Mouse (Mus musculus) heart, postnatal 0 days (tissue): ENCODE measurements around the gene Tgm3. TPM values are rescaled to one million over a fixed set of nuclear protein-coding genes. Genes with fewer than 3 reads are reported as not detected.

Experiments
- ATAC-seq: fragments of 200-750 bp; cut with Nextera tagmentation; 2 replicates; pipeline ENCODE4 v1.8.0; 2017; ENCODE audit warnings: low read depth, moderate number of reproducible peaks, moderate library complexity; ENCODE audit not compliant: insufficient read depth
- DNase-seq: peaks from one replicate; pipeline ENCODE4 v3.0.0-alpha.2; 2016; ENCODE audit warnings: low spot score
- H3K27ac ChIP-seq: fragments of 300-500 bp; sonication (generic); 2 replicates; pipeline ENCODE4 v1.5.1; 2014; ENCODE audit warnings: low read depth, mild to moderate bottlenecking
- H3K27me3 ChIP-seq: fragments of 300-500 bp; sonication (generic); 2 replicates; pipeline ENCODE4 v1.6.1; 2014; ENCODE audit warnings: low read length, mixed read lengths; ENCODE audit not compliant: control insufficient read depth, insufficient read depth
- H3K36me3 ChIP-seq: fragments of 300-500 bp; sonication (generic); replicated peaks from 2 replicates; pipeline ENCODE4 v1.6.1; 2014; ENCODE audit warnings: low read length, mixed read lengths; ENCODE audit not compliant: control insufficient read depth, insufficient read depth
- H3K4me1 ChIP-seq: fragments of 300-500 bp; sonication (generic); 2 replicates; pipeline ENCODE4 v1.6.1; 2014; ENCODE audit warnings: antibody characterized with exemption; ENCODE audit not compliant: control insufficient read depth, insufficient read depth
- H3K4me2 ChIP-seq: fragments of 300-500 bp; sonication (generic); 2 replicates; pipeline ENCODE4 v1.6.1; 2014; ENCODE audit warnings: low read depth, mild to moderate bottlenecking, low read length, moderate library complexity
- H3K4me3 ChIP-seq: fragments of 300-500 bp; sonication (generic); 2 replicates; pipeline ENCODE4 v1.5.1; 2014; ENCODE audit warnings: low read depth, low read length
- H3K9ac ChIP-seq: fragments of 300-500 bp; sonication (generic); replicated peaks from 2 replicates; pipeline ENCODE4 v1.6.1; 2014; ENCODE audit warnings: low read depth, low read length, mixed read lengths
- H3K9me3 ChIP-seq: fragments of 300-500 bp; sonication (generic); replicated peaks from 2 replicates; pipeline ENCODE4 v1.6.1; 2016; ENCODE audit warnings: low read length; ENCODE audit not compliant: control insufficient read depth
- CTCF ChIP-seq: IDR thresholded peaks from 2 replicates; pipeline ENCODE4 v1.5.1; 2016; ENCODE audit warnings: antibody characterized with exemption, control low read depth, low read depth
- EP300 ChIP-seq: IDR thresholded peaks from 2 replicates; pipeline ENCODE4 v1.6.1; 2016; ENCODE audit warnings: antibody characterized with exemption, low read depth
- WGBS: fragments of 180-500 bp; shearing (Covaris S2); extraction: QIAGEN DNeasy Blood & Tissue Kit; methylation state at CpG from one replicate; pipeline ENCODE4 v1.1.7; 2014; 5-methylcytosine and 5-hydroxymethylcytosine counted together
- polyA plus RNA-seq: library from polyadenylated mRNA; unstranded; fragments of >200 nt; fragmentation: Nextera tagmentation; extraction: Ambion mirVana; gene quantifications from 2 replicates; pipeline ENCODE4 v1.2.1, GENCODE M21; 2015
- total RNA-seq: library from RNA; depleted of rRNA; stranded (reverse); fragments of >200 nt; gene quantifications from 2 replicates; pipeline ENCODE4 v1.2.3, GENCODE M21; 2014; ENCODE audit warnings: low replicate concordance; rRNA removed

Gene Tgm3
- total RNA-seq: 1.1 TPM in 1 of 2 replicates, not detected in the other
- polyA plus RNA-seq: not detected in 2 replicates

GRCm38 (mm10) chr2:130012026-130012425 is at the start of gene Tgm3:
TSS of gene Tgm3 (plus strand) at chr2:130012349.
- 39% methylated on average over 7 of the region's 7 CpGs for WGBS
- no peak for TF ChIP-seq CTCF
- TF ChIP-seq EP300: no peak
- no peaks in the 10 kb centered on the region for H3K27me3 ChIP-seq
- H3K9me3 ChIP-seq: no peaks in the 10 kb centered on the region
- no peak within 1 kb of the TSS for H3K9ac ChIP-seq
- H3K4me3 ChIP-seq: no peak within 1 kb of the TSS
- no peaks in the 10 kb centered on the region for H3K4me1 ChIP-seq
- H3K4me2 ChIP-seq: no peak within 1 kb of the TSS
- no peak within 1 kb of the TSS for H3K27ac ChIP-seq
- H3K36me3 ChIP-seq: no peaks in the 10 kb centered on the region
- DNase-seq: no peak
- ATAC-seq: no peak

- no peaks in the 10 kb centered on the region for H3K9me3 ChIP-seq
- no peaks in the 10 kb centered on the region for H3K27me3 ChIP-seq
- H3K4me3 ChIP-seq: no peak overlapping the region
- ATAC-seq (no peak), DNase-seq (no peak)
- no peak overlapping the region for H3K27ac ChIP-seq
- H3K4me1 ChIP-seq: no peaks in the 10 kb centered on the region
- TF ChIP-seq CTCF: no peak
- no peak for TF ChIP-seq EP300
- WGBS: 77% methylated on average over 4 of the region's 4 CpGs
- H3K9ac ChIP-seq: no peak overlapping the region
- no peak overlapping the region for H3K4me2 ChIP-seq
- no peaks in the 10 kb centered on the region for H3K36me3 ChIP-seq
These were observed 31.5 kb upstream of the Tgm3 start for GRCm38 (mm10) chr2:129980608-129981007.

GRCm38 (mm10) chr2:129987527-129988045 is 24.6 kb upstream of the Tgm3 start:
- TF ChIP-seq CTCF (no peak), EP300 (no peak)
- no peak for ATAC-seq
- 83% methylated on average over 6 of the region's 6 CpGs for WGBS

GRCm38 (mm10) chr2:129989646-129990045 is 22.5 kb upstream of the Tgm3 start:
- H3K27me3 ChIP-seq: no peaks in the 10 kb centered on the region
- no peaks in the 10 kb centered on the region for H3K4me1 ChIP-seq
- no peak overlapping the region for H3K9ac ChIP-seq
- DNase-seq: no peak
- H3K27ac ChIP-seq: no peak overlapping the region
- no peak for ATAC-seq
- no peaks in the 10 kb centered on the region for H3K9me3 ChIP-seq
- WGBS: 59% methylated on average over 2 of the region's 2 CpGs
- no peaks in the 10 kb centered on the region for H3K36me3 ChIP-seq
- no peak overlapping the region for H3K4me2 ChIP-seq
- TF ChIP-seq EP300: no peak
- no peak for TF ChIP-seq CTCF
- no peak overlapping the region for H3K4me3 ChIP-seq

More at GRCm38 (mm10) chr2:129987527-129988045, 24.6 kb upstream of the Tgm3 start:
- H3K27ac ChIP-seq: no peak overlapping the region
- DNase-seq: no peak
- H3K9me3 ChIP-seq: no peaks in the 10 kb centered on the region
- H3K9ac ChIP-seq: no peak overlapping the region
- H3K4me3 ChIP-seq: no peak overlapping the region
- no peaks in the 10 kb centered on the region for H3K27me3 ChIP-seq
- no peaks in the 10 kb centered on the region for H3K4me1 ChIP-seq
- H3K36me3 ChIP-seq: no peaks in the 10 kb centered on the region
- no peak overlapping the region for H3K4me2 ChIP-seq

- H3K27ac ChIP-seq: no peak overlapping the region
- WGBS: 75% methylated on average over 3 of the region's 3 CpGs
- H3K4me1 ChIP-seq: no peaks in the 10 kb centered on the region
These were observed 17.7 kb upstream of the Tgm3 start for GRCm38 (mm10) chr2:129994468-129994867.

GRCm38 (mm10) chr2:129998476-129998875 is 13.7 kb upstream of the Tgm3 start:
- Histone ChIP-seq H3K36me3 (no peaks in the 10 kb centered on the region), H3K27ac (no peak overlapping the region), H3K9me3 (no peaks in the 10 kb centered on the region), H3K9ac (no peak overlapping the region), H3K4me3 (no peak overlapping the region), H3K27me3 (no peaks in the 10 kb centered on the region), H3K4me2 (no peak overlapping the region), H3K4me1 (no peaks in the 10 kb centered on the region)
- DNase-seq: no peak
- ATAC-seq: no peak
- 72% methylated on average over 7 of the region's 7 CpGs for WGBS
- no peak for TF ChIP-seq EP300

More at GRCm38 (mm10) chr2:129994468-129994867, 17.7 kb upstream of the Tgm3 start:
- TF ChIP-seq EP300 (no peak), CTCF (no peak)
- ATAC-seq: no peak
- H3K4me2 ChIP-seq: no peak overlapping the region
- no peaks in the 10 kb centered on the region for H3K27me3 ChIP-seq
- no peak overlapping the region for H3K9ac ChIP-seq
- no peaks in the 10 kb centered on the region for H3K36me3 ChIP-seq
- H3K4me3 ChIP-seq: no peak overlapping the region
- no peaks in the 10 kb centered on the region for H3K9me3 ChIP-seq
- no peak for DNase-seq
